8 mouse cellular contexts compared by ENCODE assay signal in genomic region chr7:129592132-129592745, GRCm38 (mm10). TPM values are rescaled to one million over a fixed set of nuclear protein-coding genes. Genes with fewer than 3 reads are reported as not detected.
DNase-seq lines count a peak whose midpoint lies in the region; ATAC-seq and TF ChIP-seq lines count a peak whose summit lies in the region.

No protein-coding gene starts in this region.

- in situ Hi-C loops in ES-E14 (cut with MboI; ENCODE audit: low sequenced_read_pairs in 2 of 2, unreplicated experiment in 2 of 2), result no loop called here

- H3K4me3 ChIP-seq in heart, embryonic 10.5 days, result peak overlapping the region; percentile 83
- peak overlapping the region; percentile 85 to 97 for H3K4me3 ChIP-seq in ES-E14 (ENCODE audit: insufficient read depth in 1 of 2, low read depth in 1 of 2, low read length in 2 of 2, poor library complexity in 1 of 2, severe bottlenecking in 1 of 2)
- H3K4me3 ChIP-seq in forebrain, embryonic 12.5 days (replicated peaks), result peak overlapping the region; percentile 62
- peak overlapping the region; percentile 73 for H3K4me3 ChIP-seq in liver, embryonic 12.5 days
- H3K4me3 ChIP-seq in stomach, postnatal 0 days (ENCODE audit: low read depth, low read length), result peak overlapping the region; percentile 83

- no peak for DNase-seq in heart, embryonic 10.5 days (ENCODE audit: low spot score)
- no peak for DNase-seq in heart, postnatal 4 days
- DNase-seq in ES-E14 (ENCODE audit: low read depth, low spot score), result no peak
- DNase-seq in stomach, postnatal 0 days (ENCODE audit: low spot score), result no peak
- no peak for DNase-seq in urinary bladder, adult 2 months (ENCODE audit: low spot score)

- WGBS in heart, embryonic 10.5 days, result 1% methylated on average over 13 of the region's 13 CpGs
- WGBS in forebrain, embryonic 12.5 days, result 1% methylated on average over 13 of the region's 13 CpGs
- 2% methylated on average over 13 of the region's 13 CpGs for WGBS in liver, embryonic 12.5 days (ENCODE audit: insufficient replicate concordance)
- under 1% methylated on average over 13 of the region's 13 CpGs for WGBS in stomach, postnatal 0 days

- peak overlapping the region; percentile 95 for H3K27ac ChIP-seq in heart, embryonic 10.5 days
- peak overlapping the region; percentile 57; the same call in 1 of the 2 replicates for H3K27ac ChIP-seq in ES-E14 (ENCODE audit: insufficient read depth, low read depth, low read length, poor library complexity, severe bottlenecking)
- peak overlapping the region; percentile 84 for H3K27ac ChIP-seq in forebrain, embryonic 12.5 days
- peak overlapping the region; percentile 87 for H3K27ac ChIP-seq in liver, embryonic 12.5 days
- peak overlapping the region; percentile 96 for H3K27ac ChIP-seq in stomach, postnatal 0 days (replicated peaks)

- peaks cover 5% of the 10 kb centered on the region for H3K36me3 ChIP-seq in heart, embryonic 10.5 days
- H3K36me3 ChIP-seq in ES-E14 (ENCODE audit: control insufficient read depth, insufficient read depth, low read length, poor library complexity, severe bottlenecking), result no peaks in the 10 kb centered on the region
- peaks cover 4% of the 10 kb centered on the region; the same call in 1 of the 2 replicates for H3K36me3 ChIP-seq in forebrain, embryonic 12.5 days (replicated peaks)
- peaks cover 13% of the 10 kb centered on the region for H3K36me3 ChIP-seq in liver, embryonic 12.5 days
- H3K36me3 ChIP-seq in stomach, postnatal 0 days (ENCODE audit: control insufficient read depth, insufficient read depth, low read length), result no peaks in the 10 kb centered on the region

- no peaks in the 10 kb centered on the region for H3K27me3 ChIP-seq in heart, embryonic 10.5 days (ENCODE audit: insufficient read depth, poor library complexity, severe bottlenecking)
- H3K27me3 ChIP-seq in forebrain, embryonic 12.5 days, result no peaks in the 10 kb centered on the region
- H3K27me3 ChIP-seq in liver, embryonic 12.5 days (replicated peaks), result no peaks in the 10 kb centered on the region
- H3K27me3 ChIP-seq in stomach, postnatal 0 days (ENCODE audit: control insufficient read depth, insufficient read depth, low read length), result no peaks in the 10 kb centered on the region

- TF ChIP-seq EP300 in stomach, postnatal 0 days (optimal IDR thresholded peaks at IDR 0.05), result no peak

- peak overlapping the region; percentile 59 for H3K4me2 ChIP-seq in forebrain, embryonic 12.5 days
- H3K4me2 ChIP-seq in liver, embryonic 12.5 days, result peak overlapping the region; percentile 73
- H3K4me2 ChIP-seq in stomach, postnatal 0 days (replicated peaks; ENCODE audit: low read depth), result peak overlapping the region; percentile 74

- peak overlapping the region; percentile 97 for H3K9ac ChIP-seq in ES-E14 (ENCODE audit: insufficient read depth, low read depth, low read length, poor library complexity, severe bottlenecking)
- peak overlapping the region; percentile 77 for H3K9ac ChIP-seq in forebrain, embryonic 12.5 days
- peak overlapping the region; percentile 79 for H3K9ac ChIP-seq in liver, embryonic 12.5 days
- H3K9ac ChIP-seq in stomach, postnatal 0 days (ENCODE audit: low read length), result peak overlapping the region; percentile 92

- no peaks in the 10 kb centered on the region for H3K9me3 ChIP-seq in heart, embryonic 10.5 days
- no peaks in the 10 kb centered on the region for H3K9me3 ChIP-seq in ES-E14 (ENCODE audit: control insufficient read depth, insufficient read depth, low read depth, low read length)
- no peaks in the 10 kb centered on the region for H3K9me3 ChIP-seq in forebrain, embryonic 12.5 days
- H3K9me3 ChIP-seq in liver, embryonic 12.5 days (replicated peaks), result no peaks in the 10 kb centered on the region
- H3K9me3 ChIP-seq in stomach, postnatal 0 days (ENCODE audit: control insufficient read depth, low read length), result no peaks in the 10 kb centered on the region

- H3K4me1 ChIP-seq in heart, embryonic 10.5 days, result no peaks in the 10 kb centered on the region
- no peaks in the 10 kb centered on the region; a peak in 1 of 4 replicates for H3K4me1 ChIP-seq in ES-E14 (ENCODE audit: control insufficient read depth in 2 of 2, insufficient read depth in 2 of 2, low read length in 2 of 2, poor library complexity in 1 of 2)
- H3K4me1 ChIP-seq in forebrain, embryonic 12.5 days, result peaks cover 13% of the 10 kb centered on the region
- H3K4me1 ChIP-seq in liver, embryonic 12.5 days, result peaks cover 16% of the 10 kb centered on the region
- no peaks in the 10 kb centered on the region for H3K4me1 ChIP-seq in stomach, postnatal 0 days (replicated peaks; ENCODE audit: control insufficient read depth, insufficient read depth)

- ATAC-seq in forebrain, embryonic 12.5 days (ENCODE audit: low FRiP score), result peak; percentile 28; the same call in 1 of the 2 replicates
- peak; percentile 66 for ATAC-seq in liver, embryonic 12.5 days
- 0 out of 2 replicates have a peak, but pooled peaks have one; percentile 35 for ATAC-seq in stomach, postnatal 0 days (ENCODE audit: low FRiP score, low TSS enrichment)
- no peak for ATAC-seq in monocyte, adult 5-6 weeks (replicated peaks; ENCODE audit: insufficient number of reproducible peaks, low FRiP score, low TSS enrichment, poor library complexity, severe bottlenecking)

- TF ChIP-seq CTCF in stomach, postnatal 0 days (IDR thresholded peaks at IDR 0.05; ENCODE audit: low read depth), result no peak

TF ChIP-seq in ES-E14, 5 proteins besides CTCF, POLR2A, EP300 and RAD21:
- no peak for TF ChIP-seq ZNF384 (IDR thresholded peaks at IDR 0.05; ENCODE audit: low read depth, low read length)
- no peak for TF ChIP-seq CHD2 (IDR thresholded peaks at IDR 0.05; ENCODE audit: low read depth, low read length)
- no peak for TF ChIP-seq MAFK (IDR thresholded peaks at IDR 0.05; ENCODE audit: insufficient read depth, low read depth, low read length)
- TF ChIP-seq HCFC1 (IDR thresholded peaks at IDR 0.05; ENCODE audit: borderline replicate concordance, insufficient read depth, low read length), result no peak
- TF ChIP-seq ZC3H11A (IDR thresholded peaks at IDR 0.05; ENCODE audit: borderline replicate concordance, low read depth, low read length), result no peak
TF ChIP-seq in ES-E14: peak in this region for 0.

RNA-seq across cellular contexts. Expression of gene Wdr11, which starts 0.6 kb away (rescaled TPM):
- 35.5 and 38.6 TPM in 2 replicates for polyA plus RNA-seq in heart, embryonic 10.5 days (2016; fragmentation: Nextera tagmentation; extraction: Ambion mirVana)
- total RNA-seq in heart, postnatal 4 days (2021), result 10 to 100 TPM; 27.4 to 30.2 TPM
- 24.0 and 25.5 TPM in 2 replicates for total RNA-seq in ES-E14 (2012; rRNA removed)
- 41.3 and 41.6 TPM in 2 replicates for polyA plus RNA-seq in forebrain, embryonic 12.5 days (2016; fragmentation: Nextera tagmentation; extraction: Ambion mirVana)
- polyA plus RNA-seq in liver, embryonic 12.5 days (2016; fragmentation: Nextera tagmentation; extraction: Ambion mirVana), result 18.8 and 19.5 TPM in 2 replicates
- 13.9 and 15.6 TPM in 2 replicates for polyA plus RNA-seq in stomach, postnatal 0 days (2015; fragmentation: Nextera tagmentation; extraction: Ambion mirVana)
- 19.2 to 21.2 TPM (median 20.3 TPM) in 3 replicates for total RNA-seq in monocyte, adult 5-6 weeks (2017)
- 28.3 TPM in 2 replicates for polyA plus RNA-seq in urinary bladder, adult 2 months (2012; rRNA removed)
